Comparison of ENCODE assay signal across 8 mouse cellular contexts in genomic region chr11:59880031-59880430, GRCm38 (mm10). TPM values are rescaled to one million over a fixed set of nuclear protein-coding genes. Genes with fewer than 3 reads are reported as not detected.
DNase-seq lines count a peak whose midpoint lies in the region; ATAC-seq lines count a peak whose summit lies in the region.

No protein-coding gene starts in this region.

- peak; percentile 79 for DNase-seq in ES-CJ7 (ENCODE audit: low read depth, low spot score)
- DNase-seq in cerebellum, adult 11 months = peak; percentile 76
- DNase-seq in forebrain, embryonic 14.5 days (ENCODE audit: low spot score) = peak; percentile 94
- peak; percentile 81 to 88 for DNase-seq in heart, postnatal 14 days
- DNase-seq in layer of hippocampus, adult 11-12 months (ENCODE audit: low spot score) = peak; percentile 70
- DNase-seq in thymus, adult 18-20 months = peak; percentile 13 to 19

- no peaks in the 10 kb centered on the region for H3K27me3 ChIP-seq in forebrain, embryonic 14.5 days (replicated peaks; ENCODE audit: control insufficient read depth, insufficient read depth, low read length)
- H3K27me3 ChIP-seq in liver, embryonic 16.5 days (ENCODE audit: control insufficient read depth, insufficient read depth, low read depth, low read length) = no peaks in the 10 kb centered on the region
- no peaks in the 10 kb centered on the region for H3K27me3 ChIP-seq in neural tube, embryonic 15.5 days (replicated peaks)

- ATAC-seq in forebrain, embryonic 14.5 days = peak; percentile 86
- 0 out of 2 replicates have a peak, but pooled peaks have one; percentile 32 for ATAC-seq in liver, embryonic 16.5 days (ENCODE audit: low read depth)
- ATAC-seq in neural tube, embryonic 15.5 days (ENCODE audit: low FRiP score) = peak; percentile 84

- no peak overlapping the region for H3K4me3 ChIP-seq in forebrain, embryonic 14.5 days (ENCODE audit: low read depth, low read length)
- no peak overlapping the region for H3K4me3 ChIP-seq in liver, embryonic 16.5 days (ENCODE audit: low read depth, low read length)
- no peak overlapping the region for H3K4me3 ChIP-seq in neural tube, embryonic 15.5 days (replicated peaks)

- H3K36me3 ChIP-seq in forebrain, embryonic 14.5 days (ENCODE audit: control insufficient read depth, insufficient read depth, low read length) = peaks cover 27% of the 10 kb centered on the region
- no peaks in the 10 kb centered on the region for H3K36me3 ChIP-seq in liver, embryonic 16.5 days (ENCODE audit: control insufficient read depth, insufficient read depth)
- peaks cover 25% of the 10 kb centered on the region for H3K36me3 ChIP-seq in neural tube, embryonic 15.5 days

- H3K27ac ChIP-seq in forebrain, embryonic 14.5 days (ENCODE audit: low read depth, low read length) = no peak overlapping the region
- no peak overlapping the region for H3K27ac ChIP-seq in liver, embryonic 16.5 days (ENCODE audit: low read length)
- 0 out of 2 replicates have a peak overlapping the region, but pooled peaks have one; percentile 37 for H3K27ac ChIP-seq in neural tube, embryonic 15.5 days (replicated peaks)

- H3K4me2 ChIP-seq in forebrain, embryonic 14.5 days (ENCODE audit: low read length) = no peak overlapping the region
- H3K4me2 ChIP-seq in liver, embryonic 16.5 days (ENCODE audit: low read depth, low read length) = no peak overlapping the region
- H3K4me2 ChIP-seq in neural tube, embryonic 15.5 days = no peak overlapping the region

- H3K4me1 ChIP-seq in forebrain, embryonic 14.5 days (ENCODE audit: control insufficient read depth, insufficient read depth, low read length) = no peaks in the 10 kb centered on the region
- no peaks in the 10 kb centered on the region; the same call in 1 of the 2 replicates for H3K4me1 ChIP-seq in liver, embryonic 16.5 days (ENCODE audit: control insufficient read depth, low read depth, low read length)
- peaks cover 4% of the 10 kb centered on the region for H3K4me1 ChIP-seq in neural tube, embryonic 15.5 days

- 0 out of 2 replicates have a peak overlapping the region, but pooled peaks have one; percentile 23 for H3K9ac ChIP-seq in forebrain, embryonic 14.5 days (ENCODE audit: low read length)
- H3K9ac ChIP-seq in liver, embryonic 16.5 days (ENCODE audit: low read depth, low read length) = no peak overlapping the region
- H3K9ac ChIP-seq in neural tube, embryonic 15.5 days (replicated peaks) = no peak overlapping the region

- H3K9me3 ChIP-seq in forebrain, embryonic 14.5 days (replicated peaks; ENCODE audit: control insufficient read depth, low read length) = no peaks in the 10 kb centered on the region
- H3K9me3 ChIP-seq in liver, embryonic 16.5 days (replicated peaks; ENCODE audit: control insufficient read depth, low read length) = no peaks in the 10 kb centered on the region
- no peaks in the 10 kb centered on the region for H3K9me3 ChIP-seq in neural tube, embryonic 15.5 days (replicated peaks)

- intact Hi-C loops in heart, postnatal 14 days (cut with DNase I) = loop anchor here (1.0 to 10.0 kb wide), 4 partner anchors 86 to 415 kb away; no protein-coding TSS in a partner anchor

- WGBS in forebrain, embryonic 14.5 days = 26% methylated on average over 2 of the region's 2 CpGs
- 19% methylated on average over 2 of the region's 2 CpGs for WGBS in liver, embryonic 16.5 days (ENCODE audit: insufficient replicate concordance)
- WGBS in neural tube, embryonic 15.5 days = 25% methylated on average over 2 of the region's 2 CpGs

RNA-seq across cellular contexts. Expression of gene Cops3, which starts 40.4 kb away (rescaled TPM):
- 232 and 257 TPM in 2 replicates for polyA plus RNA-seq in forebrain, embryonic 14.5 days (2014; fragmentation: Nextera tagmentation; extraction: Ambion mirVana)
- 10 to 100 TPM; 69.5 to 69.9 TPM for total RNA-seq in heart, postnatal 14 days (2021)
- polyA plus RNA-seq in liver, embryonic 16.5 days (2015; fragmentation: Nextera tagmentation; extraction: Ambion mirVana) = 81.3 and 84.8 TPM in 2 replicates
- 194 and 195 TPM in 2 replicates for polyA plus RNA-seq in neural tube, embryonic 15.5 days (2015; fragmentation: Nextera tagmentation; extraction: Ambion mirVana)

RNA-seq across cellular contexts. Expression of gene Nt5m, which starts 40.8 kb away (rescaled TPM):
- 52.6 and 54.8 TPM in 2 replicates for polyA plus RNA-seq in forebrain, embryonic 14.5 days (2014; fragmentation: Nextera tagmentation; extraction: Ambion mirVana)
- 10 to 100 TPM; 25.0 to 25.1 TPM for total RNA-seq in heart, postnatal 14 days (2021)
- polyA plus RNA-seq in liver, embryonic 16.5 days (2015; fragmentation: Nextera tagmentation; extraction: Ambion mirVana) = 12.8 and 15.2 TPM in 2 replicates
- polyA plus RNA-seq in neural tube, embryonic 15.5 days (2015; fragmentation: Nextera tagmentation; extraction: Ambion mirVana) = 71.6 and 84.2 TPM in 2 replicates

Comparison
In these comparisons a context has a peak if more than half of its experiments do, and no peak if none do; other contexts are left out.
1. DNase-seq: peak in every context shown above with its lines; median percentile 94 in forebrain, embryonic 14.5 days; 84 in heart, postnatal 14 days; 79 in ES-CJ7; 76 in cerebellum, adult 11 months; 70 in layer of hippocampus, adult 11-12 months; 16 in thymus, adult 18-20 months.
2. ATAC-seq: peak in every context shown above with its lines; median percentile 86 in forebrain, embryonic 14.5 days; 84 in neural tube, embryonic 15.5 days; 32 in liver, embryonic 16.5 days.